Mouse (Mus musculus) bone marrow macrophage, adult 2 months (primary cell): ENCODE data around the gene Crlf2. TPM values are rescaled to one million over a fixed set of nuclear protein-coding genes. Genes with fewer than 3 reads are reported as not detected.

Experiments
- H3K27ac ChIP-seq: 2 replicates; pipeline ENCODE4 v1.5.1; 2012; ENCODE audit warnings: low read depth, low read length; ENCODE audit not compliant: insufficient read depth
- H3K4me1 ChIP-seq: 2 replicates; pipeline ENCODE4 v1.6.1; 2012; ENCODE audit warnings: low read length; ENCODE audit not compliant: control insufficient read depth, insufficient read depth
- H3K4me3 ChIP-seq: 2 replicates; pipeline ENCODE4 v1.5.1; 2012; ENCODE audit warnings: mild to moderate bottlenecking, low read length, moderate library complexity; ENCODE audit not compliant: insufficient read depth
- CTCF ChIP-seq: IDR thresholded peaks from 2 replicates; pipeline ENCODE4 v1.5.1; 2012; ENCODE audit warnings: low read depth, mild to moderate bottlenecking, low read length, moderate library complexity
- POLR2A ChIP-seq: IDR thresholded peaks from 2 replicates; pipeline ENCODE4 v1.6.1; 2012; ENCODE audit warnings: mild to moderate bottlenecking, low read depth, low read length, borderline replicate concordance
- polyA plus RNA-seq: library from polyadenylated mRNA; stranded (reverse); fragments of >200 nt; gene quantifications from 2 replicates; pipeline ENCODE4 v1.2.4, GENCODE M21; 2012; ENCODE audit not compliant: missing spikeins, insufficient read depth, insufficient read length

Crlf2 gene
- polyA plus RNA-seq, 1 experiment: 77.8 TPM

DNA sequence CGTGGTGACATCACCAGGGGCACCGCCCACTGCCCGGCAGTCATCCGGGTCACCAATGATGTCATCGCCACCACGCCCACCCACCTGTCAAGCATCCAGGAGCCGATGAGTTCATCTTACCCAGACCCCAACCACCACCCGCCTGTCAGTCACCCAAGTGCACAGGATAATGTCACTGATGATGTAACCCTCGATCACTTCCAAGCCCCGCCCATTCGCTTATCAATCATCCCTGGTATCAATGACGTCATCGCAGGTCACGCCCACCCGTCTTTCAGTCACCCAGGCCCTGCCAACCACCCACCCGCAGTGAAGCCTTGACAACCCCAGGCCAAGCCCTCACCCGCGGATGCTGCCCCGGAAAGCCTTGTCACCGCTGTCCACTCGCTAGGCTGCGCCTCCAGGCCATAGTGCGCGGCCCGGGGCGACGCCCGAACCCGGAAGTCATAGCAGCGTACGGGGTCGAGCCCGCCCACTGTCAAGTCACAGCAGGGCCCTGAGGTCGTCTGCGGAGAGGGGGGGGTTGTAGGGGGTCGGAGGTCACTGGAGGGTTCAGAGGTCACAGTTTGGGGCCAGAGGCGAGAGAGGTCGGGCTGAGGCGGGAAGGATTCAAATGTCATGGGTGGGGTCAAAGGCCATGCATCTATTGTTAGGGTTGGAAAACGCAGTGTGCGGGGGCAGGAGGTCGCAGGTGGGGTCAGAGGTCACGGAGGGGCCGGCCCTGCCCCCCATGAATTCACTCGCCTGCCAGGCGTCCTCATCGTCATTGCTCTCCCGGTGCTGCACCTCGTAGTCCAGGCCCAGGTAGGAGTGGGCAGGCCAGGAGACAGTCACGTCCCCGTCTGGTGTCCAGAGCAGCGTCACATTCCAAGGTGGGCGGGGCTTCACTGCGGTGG lies 2.9 kb downstream of the Crlf2 start:
- Histone ChIP-seq H3K4me1 (no peaks in the 10 kb centered on the region), H3K27ac (no peak overlapping the region), H3K4me3 (peak overlapping the region; percentile 76)
- TF ChIP-seq POLR2A (no peak), CTCF (no peak)

- H3K27ac ChIP-seq: no peak overlapping the region
- H3K4me3 ChIP-seq: no peak overlapping the region
- no peak for TF ChIP-seq CTCF
- no peak for TF ChIP-seq POLR2A
- H3K4me1 ChIP-seq: no peaks in the 10 kb centered on the region
Measured at GRCm38 (mm10) chr5:109555236-109555675, 3.5 kb downstream of the Crlf2 start.

DNA sequence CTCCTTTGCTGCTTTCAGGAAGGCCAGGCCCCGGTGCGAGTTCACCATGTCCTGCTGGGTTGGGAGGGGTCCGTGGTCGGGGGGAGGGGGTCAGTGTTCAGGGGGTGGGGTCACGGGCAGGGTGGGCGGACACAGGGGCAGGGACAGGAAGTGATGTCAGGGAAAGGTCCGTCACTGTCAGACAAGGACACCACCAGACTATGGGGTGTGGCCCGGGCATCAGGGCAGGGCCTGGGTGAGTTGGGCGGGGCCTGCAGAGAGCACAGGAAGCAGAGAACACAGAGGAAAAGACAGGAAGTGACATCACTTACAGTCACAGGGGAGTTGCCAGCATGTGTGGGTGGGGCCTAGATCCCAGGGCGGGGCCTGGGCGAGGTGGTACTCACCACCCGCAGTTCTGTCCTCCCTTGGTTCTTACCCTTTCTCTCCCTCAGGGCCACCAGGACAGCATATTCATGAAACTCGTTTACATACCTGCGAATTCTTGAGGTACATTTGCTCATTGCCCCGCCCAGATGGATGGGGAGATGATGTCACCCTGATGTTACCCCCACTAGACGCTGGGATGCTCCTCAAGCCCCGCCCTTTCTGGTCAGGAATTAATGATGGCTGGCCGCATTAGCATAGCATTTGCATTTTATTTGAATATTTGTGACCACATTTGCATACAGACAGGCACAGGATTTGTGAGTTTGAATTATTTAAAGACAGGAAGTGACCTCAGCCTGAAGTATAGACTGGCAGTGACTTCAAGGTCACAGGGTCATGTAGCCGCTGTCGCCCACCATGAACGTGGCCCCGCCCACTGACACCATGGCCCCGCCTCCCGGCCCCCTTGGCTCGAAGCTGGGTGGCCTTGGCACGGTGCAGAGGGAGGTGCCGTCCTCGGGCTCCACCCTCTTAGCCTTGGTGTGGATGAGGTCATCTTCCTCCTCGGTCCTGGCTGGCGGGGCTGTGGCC lies 4.4 kb downstream of the Crlf2 start:
- no peak for TF ChIP-seq POLR2A
- TF ChIP-seq CTCF: no peak
- no peak overlapping the region for H3K4me3 ChIP-seq

GRCm38 (mm10) chr5:109553160-109553930 lies 5.4 kb downstream of the Crlf2 start:
- no peaks in the 10 kb centered on the region for H3K4me1 ChIP-seq
- H3K27ac ChIP-seq: no peak overlapping the region
- TF ChIP-seq POLR2A: no peak
- TF ChIP-seq CTCF: no peak
- no peak overlapping the region for H3K4me3 ChIP-seq

More for the DNA sequence above, 4.4 kb downstream of the Crlf2 start:
- no peak overlapping the region for H3K27ac ChIP-seq
- no peaks in the 10 kb centered on the region for H3K4me1 ChIP-seq

- TF ChIP-seq POLR2A (no peak), CTCF (no peak)
- Histone ChIP-seq H3K4me1 (no peaks in the 10 kb centered on the region), H3K4me3 (no peak overlapping the region), H3K27ac (no peak overlapping the region)
Measured at GRCm38 (mm10) chr5:109552541-109552940, 6.3 kb downstream of the Crlf2 start.

DNA sequence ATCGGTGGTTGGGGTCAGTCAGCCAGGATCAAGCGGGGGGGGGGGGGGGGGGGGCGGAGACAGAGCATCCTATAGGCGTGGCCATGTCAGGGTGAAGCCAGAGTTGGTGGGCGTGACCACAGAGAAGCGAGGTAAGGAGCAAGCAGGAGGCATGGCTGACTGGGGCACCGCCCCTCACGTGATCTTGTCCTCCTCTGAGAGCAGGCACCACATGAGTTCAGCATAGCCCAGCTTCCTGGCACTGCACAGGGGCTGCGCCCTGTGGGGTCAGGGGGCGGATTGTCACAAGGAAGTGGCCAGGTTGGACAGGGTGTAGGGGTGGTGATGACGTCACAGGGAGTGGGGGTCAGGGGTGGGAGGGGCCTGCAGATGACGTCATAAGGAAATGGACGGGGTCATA lies 6.7 kb downstream of the Crlf2 start:
- Histone ChIP-seq H3K4me3 (no peak overlapping the region), H3K4me1 (no peaks in the 10 kb centered on the region), H3K27ac (no peak overlapping the region)
- no peak for TF ChIP-seq POLR2A
- no peak for TF ChIP-seq CTCF

- Histone ChIP-seq H3K27ac (no peak overlapping the region), H3K4me3 (no peak overlapping the region), H3K4me1 (no peaks in the 10 kb centered on the region)
- TF ChIP-seq POLR2A: no peak
- TF ChIP-seq CTCF: no peak
Measured at GRCm38 (mm10) chr5:109551041-109551765, 7.6 kb downstream of the Crlf2 start.

- Histone ChIP-seq H3K4me3 (no peak overlapping the region), H3K4me1 (no peaks in the 10 kb centered on the region), H3K27ac (no peak overlapping the region)
- TF ChIP-seq CTCF: no peak
- no peak for TF ChIP-seq POLR2A
Measured at GRCm38 (mm10) chr5:109550225-109550935, 8.4 kb downstream of the Crlf2 start.
